Mouse (Mus musculus) heart, postnatal 10 days (tissue): ENCODE measurements at regions not wholly inside any gene's neighbourhood (a gene's known extent, or its start where the extent isn't known, plus 50 kb on each side); places are given as distances from the start of the nearest gene placed in this dataset.
A peak's percentile ranks its signal among the peaks of the same experiment; 100 is the strongest.

Source experiments
- DNase-seq, 2 experiments: peaks; one replicate each; pipeline ENCODE4 v3.0.0; 2021
- intact Hi-C: fragments of 180-260 bp; cut with DNase I; formaldehyde crosslinking; loops from one replicate; pipeline ENCODE4 v1.15.1; 2025

DNA sequence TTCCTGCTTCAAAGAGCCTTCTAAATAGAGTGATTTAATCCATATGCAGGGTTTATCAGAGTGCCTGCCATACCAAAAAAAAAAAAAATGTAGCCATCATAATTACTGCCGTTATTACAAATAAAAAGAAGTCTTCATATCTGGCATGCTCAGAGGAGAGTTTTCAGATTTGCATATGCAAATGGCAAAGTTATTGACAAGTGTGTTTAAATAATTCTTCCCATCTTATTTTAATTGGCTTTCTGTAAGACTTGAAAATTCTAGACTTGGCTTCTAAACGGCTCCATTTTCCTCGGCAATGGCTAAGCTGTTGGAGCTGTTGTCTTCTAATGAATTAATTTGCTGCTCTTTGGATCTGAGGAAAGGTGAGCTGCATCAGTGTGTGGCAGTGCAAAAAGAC lies 144.1 kb upstream of the Gm765 start:
- intact Hi-C loops, result no loop called here
- no peak for DNase-seq

DNA sequence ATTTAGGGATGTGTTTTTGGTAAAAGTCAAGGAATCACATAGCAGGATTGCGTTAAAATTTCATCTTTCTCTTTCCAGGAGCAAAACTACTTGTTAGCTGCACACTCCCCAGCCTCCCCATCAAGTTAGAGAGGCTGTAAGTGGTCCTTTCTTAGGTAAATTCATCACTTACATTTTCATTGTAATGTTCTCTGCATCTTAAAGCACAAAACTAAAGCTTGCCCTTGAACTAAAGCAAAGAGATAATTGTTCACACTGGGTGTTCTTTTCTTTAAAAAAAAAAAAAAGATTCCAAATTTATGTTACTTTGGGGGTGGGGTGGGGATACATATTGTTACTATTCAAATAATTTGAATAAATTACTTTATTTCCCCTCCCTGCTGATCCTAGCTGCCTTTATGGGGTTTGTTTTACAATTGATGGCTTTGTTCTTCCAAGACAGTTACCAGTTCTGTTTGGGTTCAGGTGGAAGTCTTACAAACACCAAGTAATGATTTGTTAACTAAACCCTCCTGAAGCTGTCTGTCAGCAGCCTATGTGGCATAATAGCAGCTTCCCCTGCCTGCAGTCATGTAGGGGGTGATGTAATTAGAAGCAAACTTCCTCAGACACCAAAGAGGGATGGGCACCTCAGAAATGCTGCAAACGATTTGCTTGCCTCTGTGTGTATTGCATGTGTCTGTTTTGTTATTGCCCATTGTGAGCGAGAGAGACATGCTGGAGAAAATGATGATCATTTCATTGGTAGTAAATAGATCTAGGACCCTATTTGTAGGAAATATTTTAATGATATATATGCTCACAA lies 141.0 kb upstream of the Gm765 start:
- DNase-seq, result no peak
- intact Hi-C loops, result no loop called here

DNA sequence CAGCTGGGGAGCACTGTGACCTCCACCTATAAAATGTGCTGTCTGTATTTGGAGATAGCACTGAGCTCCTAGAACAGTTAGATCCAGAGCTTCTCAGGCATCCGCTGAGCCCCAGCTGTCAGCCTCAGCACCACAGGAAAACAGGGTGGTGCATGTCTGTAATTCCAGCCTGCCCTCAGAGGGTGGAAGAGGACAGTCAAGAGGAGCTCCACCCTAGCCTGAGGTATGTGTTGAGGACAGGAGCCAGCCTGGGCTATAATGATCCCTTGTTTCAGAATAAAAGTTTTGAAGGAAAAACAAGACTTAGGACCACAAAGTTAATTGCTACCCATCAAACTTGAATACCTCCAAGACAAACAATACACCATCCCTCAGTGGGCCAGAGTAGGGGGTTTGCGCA lies 139.8 kb upstream of the Gm765 start:
- peak in 1 of 2 experiments; percentile 9 for DNase-seq
- intact Hi-C loops, result no loop called here

DNA sequence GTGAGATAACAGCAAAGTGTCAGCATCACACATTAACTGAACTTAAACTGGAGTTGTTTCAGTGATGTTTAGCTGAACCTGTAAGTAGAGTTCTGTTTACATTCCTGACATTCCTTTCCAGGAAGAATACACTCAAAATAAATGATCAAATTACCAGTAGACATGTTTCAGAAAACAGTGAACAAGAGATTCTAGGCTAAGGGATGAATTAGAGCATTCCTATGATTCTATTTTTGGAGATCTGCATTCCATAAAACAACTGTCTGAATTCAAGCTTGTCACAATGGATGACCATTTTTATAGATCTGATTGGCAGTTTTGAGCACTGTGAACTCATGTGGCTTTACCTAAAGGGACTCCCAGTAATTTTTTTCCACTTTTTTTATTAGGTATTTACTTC lies 125.0 kb upstream of the Gm765 start:
- intact Hi-C loops, result no loop called here
- DNase-seq, result no peak

DNA sequence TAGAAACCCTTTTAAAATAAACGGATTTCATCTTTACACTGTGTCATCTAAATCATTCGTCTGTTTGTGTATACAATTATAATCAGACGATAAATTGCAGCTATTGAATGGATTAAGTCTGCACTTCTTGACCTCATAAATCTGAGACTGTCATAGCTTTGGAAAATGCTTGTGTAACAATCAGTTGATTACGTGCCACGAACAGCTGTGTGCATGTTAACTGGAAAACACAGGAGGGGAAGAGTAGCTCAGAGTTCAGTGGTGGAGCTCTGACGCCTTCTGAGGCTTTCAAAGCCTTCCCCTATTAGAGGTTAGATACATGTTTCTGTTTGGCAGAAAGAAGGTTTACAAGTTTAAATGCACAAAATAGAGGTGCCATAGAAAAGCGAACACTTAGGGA lies 109.7 kb upstream of the Gm765 start:
- intact Hi-C loops, result no loop called here
- DNase-seq, result no peak

DNA sequence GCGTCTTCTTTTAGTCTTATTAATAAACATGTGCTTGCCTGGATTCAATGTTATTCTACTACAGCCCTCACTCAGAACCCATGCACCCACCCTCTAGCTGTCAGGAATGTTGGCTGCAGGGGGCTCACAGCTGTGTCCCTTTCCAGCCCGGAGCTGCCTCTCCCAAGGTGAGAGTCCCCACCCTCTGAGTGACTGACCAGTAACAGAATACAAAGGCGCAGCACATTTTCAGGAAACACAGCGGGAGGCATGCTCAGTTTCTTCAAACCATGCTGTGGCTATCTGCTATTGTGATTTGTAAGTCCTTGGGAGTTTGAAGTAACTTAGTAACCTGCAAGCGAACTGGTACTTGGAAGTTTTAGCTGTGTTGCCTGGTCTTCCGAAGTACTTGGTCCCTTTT lies 93.1 kb upstream of the Gm765 start:
- DNase-seq, result no peak
- intact Hi-C loops, result no loop called here

DNA sequence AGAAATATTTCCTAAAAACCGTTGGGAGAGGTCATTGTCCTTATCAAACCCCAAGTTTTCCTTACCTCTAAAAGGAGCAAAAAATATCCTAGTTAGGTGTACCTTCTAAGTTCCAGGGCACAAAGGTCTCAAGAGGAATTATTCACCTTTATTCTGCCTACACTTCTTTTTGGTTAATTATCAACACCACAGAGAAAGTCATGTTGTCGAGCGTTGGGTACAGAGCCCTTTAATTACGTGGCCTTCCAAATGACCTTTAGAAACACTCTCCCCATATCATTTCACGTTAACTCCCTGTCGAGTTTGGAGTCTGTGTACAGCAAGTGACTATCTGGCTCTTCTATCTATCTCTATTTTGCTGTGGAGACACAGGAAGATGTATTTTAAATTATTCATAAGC lies 90.7 kb upstream of the Gm765 start:
- DNase-seq, result no peak
- intact Hi-C loops, result no loop called here

DNA sequence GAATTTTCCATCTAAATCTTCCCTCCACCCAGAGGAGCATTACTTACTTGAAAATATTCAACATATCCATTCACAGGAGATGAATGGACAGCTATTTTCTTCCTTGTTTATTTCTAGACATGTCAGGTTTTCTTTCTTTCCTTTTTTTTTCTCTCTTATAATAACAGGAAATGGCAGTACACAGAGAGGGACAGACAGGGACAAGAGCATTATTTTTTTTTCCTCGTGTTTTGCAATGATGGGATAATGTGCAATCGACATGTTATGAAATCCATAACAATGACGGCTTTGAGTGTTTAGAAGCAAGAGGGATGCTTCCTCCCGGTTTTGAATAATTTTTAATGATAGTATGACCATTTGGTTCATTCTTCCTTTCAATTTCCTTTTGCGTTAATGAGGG lies 86.6 kb upstream of the Gm765 start:
- DNase-seq, result no peak
- intact Hi-C loops, result no loop called here

DNA sequence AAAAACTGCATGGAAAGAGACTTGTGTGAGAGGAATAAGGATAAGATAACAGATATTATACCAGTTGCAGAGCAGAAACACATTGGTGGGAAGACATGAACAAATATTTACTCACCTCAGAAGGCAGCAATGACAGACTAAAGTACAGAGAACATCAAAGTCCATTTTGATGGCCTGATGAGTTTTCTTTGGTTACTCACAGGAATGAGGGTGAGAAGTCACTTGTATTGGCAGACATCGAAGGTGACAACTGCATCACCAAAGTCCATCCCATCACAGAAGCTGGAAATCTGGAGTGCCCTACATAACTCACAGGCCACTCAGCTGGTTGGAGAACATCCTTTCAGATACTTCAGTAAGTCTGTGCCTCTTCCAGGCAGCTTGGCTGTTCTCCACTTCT lies 60.1 kb upstream of the Gm765 start:
- intact Hi-C loops, result no loop called here
- DNase-seq, result no peak

DNA sequence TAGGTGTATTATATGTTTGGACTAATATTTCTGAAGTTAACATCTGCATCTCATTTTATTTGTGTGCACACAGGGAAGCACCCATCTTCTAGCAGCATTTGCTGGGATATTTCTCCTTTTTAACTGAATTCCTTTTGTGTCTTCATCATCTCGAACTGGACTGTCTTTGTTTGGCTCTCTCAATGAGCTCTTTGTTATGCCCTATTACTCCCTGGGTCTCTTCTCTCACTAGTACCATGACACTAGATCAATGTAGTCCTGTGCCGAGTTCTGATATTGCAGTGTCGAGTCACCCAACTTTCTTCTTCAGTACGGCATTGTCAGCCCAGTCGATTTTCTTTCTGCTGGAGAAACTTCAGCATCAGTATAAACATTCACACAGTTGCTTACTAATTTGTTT lies 52.0 kb upstream of the Gm765 start:
- intact Hi-C loops, result no loop called here
- no peak for DNase-seq
